23 mouse cellular contexts compared by ENCODE assay signal in the genomic region with DNA sequence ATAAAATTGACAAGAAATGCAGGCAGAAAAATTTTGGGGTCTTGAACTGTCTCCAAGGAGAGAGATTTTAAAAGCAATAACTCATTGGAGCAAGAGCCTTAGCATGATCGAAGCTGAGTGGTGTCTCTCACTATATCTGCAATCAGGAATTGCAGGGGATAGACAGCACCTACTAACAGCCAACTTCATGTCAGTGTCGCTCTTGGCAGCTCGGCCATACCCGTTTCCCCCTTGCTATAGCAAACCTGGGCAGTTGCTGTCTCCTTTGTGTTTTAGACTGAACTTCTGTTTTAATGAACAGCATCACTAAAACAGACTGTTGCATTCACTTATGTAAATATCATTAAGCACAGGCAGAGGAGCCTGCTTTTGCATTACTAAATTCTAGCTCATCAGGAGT.
DNase-seq lines count a peak whose midpoint lies in the region; ATAC-seq and TF ChIP-seq lines count a peak whose summit lies in the region.
"Had no signal": no experiment of that assay in that cellular context is flagged by ENCODE, and none has a peak within 500 bp of the region (broad histone marks: within the 10 kb centered on the region; RNA-seq: fewer than 3 reads in every experiment).

No protein-coding gene starts in this region.

- no peak for TF ChIP-seq POLR2A in brain, embryonic 14.5 days (IDR thresholded peaks at IDR 0.05; ENCODE audit: borderline replicate concordance, extremely low read depth, insufficient read depth, insufficient read length, poor library complexity, severe bottlenecking)

- peak overlapping the region; percentile 89 for H3K27ac ChIP-seq in forebrain, embryonic 15.5 days (replicated peaks)
- no peak overlapping the region for H3K27ac ChIP-seq in forebrain, embryonic 10.5 days
- peak overlapping the region; percentile 66 for H3K27ac ChIP-seq in layer of hippocampus, adult 2 months
- peak overlapping the region; percentile 54 for H3K27ac ChIP-seq in midbrain, embryonic 16.5 days (ENCODE audit: low read length)
- H3K27ac ChIP-seq: embryonic facial prominence, embryonic 12.5 days; liver, embryonic 14.5 days; neural tube, embryonic 12.5 days had no signal

- WGBS in forebrain, embryonic 15.5 days, result 32% methylated on average over 4 of the region's 4 CpGs
- 85% methylated on average over 4 of the region's 4 CpGs for WGBS in forebrain, embryonic 10.5 days
- 67% methylated on average over 4 of the region's 4 CpGs for WGBS in midbrain, embryonic 16.5 days

- peak; percentile 86 for ATAC-seq in forebrain, embryonic 15.5 days (replicated peaks)
- ATAC-seq in midbrain, embryonic 16.5 days, result peak; percentile 54
- ATAC-seq: intestine, postnatal 0 days had no signal

- H3K4me1 ChIP-seq in forebrain, embryonic 15.5 days, result peaks cover 31% of the 10 kb centered on the region
- H3K4me1 ChIP-seq in forebrain, embryonic 10.5 days, result peaks cover 15% of the 10 kb centered on the region
- peaks cover 19% of the 10 kb centered on the region for H3K4me1 ChIP-seq in midbrain, embryonic 16.5 days (ENCODE audit: control insufficient read depth, insufficient read depth, low read length)
- H3K4me1 ChIP-seq: embryonic facial prominence, embryonic 12.5 days; neural tube, embryonic 12.5 days had no signal

- no peak for TF ChIP-seq CTCF in layer of hippocampus, adult 2 months (conservative IDR thresholded peaks at IDR 0.05)
- no peak for TF ChIP-seq CTCF in brain, embryonic 14.5 days (IDR thresholded peaks at IDR 0.05; ENCODE audit: borderline replicate concordance, extremely low read depth, insufficient read depth, insufficient read length)

- H3K9ac ChIP-seq in forebrain, embryonic 15.5 days (replicated peaks), result no peak overlapping the region
- H3K9ac ChIP-seq in midbrain, embryonic 16.5 days (ENCODE audit: low read depth, low read length), result no peak overlapping the region
- H3K9ac ChIP-seq: embryonic facial prominence, embryonic 12.5 days; liver, embryonic 14.5 days; lung, embryonic 14.5 days; neural tube, embryonic 12.5 days had no signal

- no peaks in the 10 kb centered on the region for H3K9me3 ChIP-seq in forebrain, embryonic 15.5 days
- no peaks in the 10 kb centered on the region for H3K9me3 ChIP-seq in forebrain, embryonic 10.5 days
- no peaks in the 10 kb centered on the region for H3K9me3 ChIP-seq in midbrain, embryonic 16.5 days (replicated peaks; ENCODE audit: control insufficient read depth, low read length, poor library complexity, severe bottlenecking)
- H3K9me3 ChIP-seq: embryonic facial prominence, embryonic 12.5 days; neural tube, embryonic 12.5 days had no signal

- H3K4me2 ChIP-seq in forebrain, embryonic 15.5 days (replicated peaks), result no peak overlapping the region
- no peak overlapping the region for H3K4me2 ChIP-seq in midbrain, embryonic 16.5 days (ENCODE audit: low read length)
- H3K4me2 ChIP-seq: embryonic facial prominence, embryonic 12.5 days; lung, embryonic 14.5 days; neural tube, embryonic 12.5 days had no signal

- H3K36me3 ChIP-seq in forebrain, embryonic 15.5 days, result no peaks in the 10 kb centered on the region
- H3K36me3 ChIP-seq in forebrain, embryonic 10.5 days (replicated peaks), result no peaks in the 10 kb centered on the region
- H3K36me3 ChIP-seq in midbrain, embryonic 16.5 days (ENCODE audit: control insufficient read depth, insufficient read depth, low read length), result no peaks in the 10 kb centered on the region
- H3K36me3 ChIP-seq: embryonic facial prominence, embryonic 12.5 days; neural tube, embryonic 12.5 days had no signal

- no peaks in the 10 kb centered on the region for H3K27me3 ChIP-seq in forebrain, embryonic 15.5 days
- H3K27me3 ChIP-seq in forebrain, embryonic 10.5 days (ENCODE audit: poor library complexity, severe bottlenecking), result no peaks in the 10 kb centered on the region
- no peaks in the 10 kb centered on the region for H3K27me3 ChIP-seq in midbrain, embryonic 16.5 days (ENCODE audit: control insufficient read depth, insufficient read depth, low read depth, low read length)
- H3K27me3 ChIP-seq: embryonic facial prominence, embryonic 12.5 days; neural tube, embryonic 12.5 days had no signal

- no peak overlapping the region for H3K4me3 ChIP-seq in forebrain, embryonic 15.5 days
- no peak overlapping the region for H3K4me3 ChIP-seq in forebrain, embryonic 10.5 days
- H3K4me3 ChIP-seq in layer of hippocampus, adult 2 months, result no peak overlapping the region
- H3K4me3 ChIP-seq in midbrain, embryonic 16.5 days (ENCODE audit: low read depth, low read length), result no peak overlapping the region
- H3K4me3 ChIP-seq: embryonic facial prominence, embryonic 12.5 days; neural tube, embryonic 12.5 days had no signal

- no peak for DNase-seq in forebrain, embryonic 10.5 days (ENCODE audit: extremely low spot score, low spot score)
- no peak for DNase-seq in layer of hippocampus, adult 2 months (ENCODE audit: low spot score in 2 of 2)
- no peak for DNase-seq in layer of hippocampus, adult 9-11 months
- DNase-seq in brain, embryonic 14.5 days (ENCODE audit: low read depth), result peak; percentile 83
- no peak for DNase-seq in lung, adult 18-20 months
- DNase-seq: adrenal gland, postnatal 10 days; cerebellum, adult 11 months; cerebellum, adult 9-10 months; gastrocnemius, postnatal 14 days; heart, postnatal 14 days; kidney, adult 9 months; kidney, postnatal 10 days; liver; lung, postnatal 14 days; thymus, adult 2 months; thymus, postnatal 36 days had no signal
